Mouse (Mus musculus): ENCODE data around the gene Hapln2.

GRCm38 (mm10) chr3:87993436-87993835 lies 33.9 kb downstream of the Hapln2 start:
- TF ChIP-seq CTCF (IDR thresholded peaks at IDR 0.05; ENCODE audit: borderline replicate concordance, control insufficient read depth, extremely low read depth, insufficient read depth, low read length, poor library complexity) (no peak), POLR2A (IDR thresholded peaks at IDR 0.05; ENCODE audit: control insufficient read depth, extremely low read depth, insufficient read depth, low read length, poor library complexity) (no peak)

Measured in thymus, adult 2 months (tissue).